Mouse (Mus musculus): ENCODE measurements around the gene Actr1b.

Actr1b gene

GRCm38 (mm10) chr1:36714311-36714710 lies at the start of gene Actr1b:
Actr1b (minus strand) TSS chr1:36714422.
- no peak for DNase-seq

- no peak for DNase-seq
Measured at GRCm38 (mm10) chr1:36761568-36761967, 47.3 kb upstream of the Actr1b start, which contains the start of gene Zap70. Zap70 (plus strand) TSS chr1:36761798.

GRCm38 (mm10) chr1:36761061-36761460 lies 46.8 kb upstream of the Actr1b start:
- DNase-seq: no peak

- DNase-seq: no peak
Measured at GRCm38 (mm10) chr1:36760401-36760800, 46.2 kb upstream of the Actr1b start.

- no peak for DNase-seq
Measured at GRCm38 (mm10) chr1:36759076-36759475, 44.9 kb upstream of the Actr1b start.

GRCm38 (mm10) chr1:36758553-36758952 lies 44.3 kb upstream of the Actr1b start:
- DNase-seq: no peak

GRCm38 (mm10) chr1:36753932-36754675 lies 39.9 kb upstream of the Actr1b start:
- DNase-seq: no peak

GRCm38 (mm10) chr1:36746452-36746851 lies 32.2 kb upstream of the Actr1b start:
- DNase-seq: peak; percentile 46

GRCm38 (mm10) chr1:36745661-36746060 lies 31.4 kb upstream of the Actr1b start:
- no peak for DNase-seq

GRCm38 (mm10) chr1:36744268-36744944 lies 30.2 kb upstream of the Actr1b start:
- DNase-seq: peak; percentile 78

GRCm38 (mm10) chr1:36743046-36743445 lies 28.8 kb upstream of the Actr1b start:
- no peak for DNase-seq

- no peak for DNase-seq
Measured at GRCm38 (mm10) chr1:36739231-36739630, 25.0 kb upstream of the Actr1b start.

- DNase-seq: peak; percentile 87
Measured at GRCm38 (mm10) chr1:36737300-36737699, 23.1 kb upstream of the Actr1b start.

GRCm38 (mm10) chr1:36724057-36724431 lies 9.8 kb upstream of the Actr1b start:
- no peak for DNase-seq

- DNase-seq: no peak
Measured at GRCm38 (mm10) chr1:36723146-36724056, 9.2 kb upstream of the Actr1b start.

- DNase-seq: no peak
Measured at GRCm38 (mm10) chr1:36718786-36719185, 4.6 kb upstream of the Actr1b start.

- DNase-seq: no peak
Measured at GRCm38 (mm10) chr1:36711104-36711503, 3.1 kb downstream of the Actr1b start.

- DNase-seq: peak; percentile 99
Measured at GRCm38 (mm10) chr1:36709854-36710280, 4.4 kb downstream of the Actr1b start, which contains the start of gene 4933424G06Rik. 4933424G06Rik (plus strand) TSS chr1:36710149.

GRCm38 (mm10) chr1:36709055-36709853 lies 5.0 kb downstream of the Actr1b start:
- DNase-seq: peak; percentile 57

- DNase-seq: no peak
Measured at GRCm38 (mm10) chr1:36708626-36709025, 5.6 kb downstream of the Actr1b start.

- DNase-seq: no peak
Measured at GRCm38 (mm10) chr1:36707797-36708196, 6.4 kb downstream of the Actr1b start.

GRCm38 (mm10) chr1:36707166-36707565 lies 7.1 kb downstream of the Actr1b start:
- no peak for DNase-seq
